Mouse (Mus musculus) left cerebral cortex, postnatal 36 days (tissue): ENCODE data around the gene Ctsk. TPM values are rescaled to one million over a fixed set of nuclear protein-coding genes. Genes with fewer than 3 reads are reported as not detected.
A peak's percentile ranks its signal among the peaks of the same experiment; 100 is the strongest.

ENCODE experiments used
- DNase-seq, 2 experiments: peaks; one replicate each; pipeline ENCODE4 v3.0.0; 2021 to 2022; ENCODE audit warnings: low spot score in 2 of 2, mixed read lengths in 1 of 2
- intact Hi-C: fragments of 180-260 bp; cut with DNase I; formaldehyde crosslinking; loops from one replicate; pipeline ENCODE4 v1.15.1; 2025
- total RNA-seq, 2 experiments: library from RNA; stranded (reverse); gene quantifications; 2 replicates each; pipeline ENCODE4 v1.2.3; 2021

The Ctsk gene
- total RNA-seq: 1 to 10 TPM; 4.8 to 6.9 TPM

DNA sequence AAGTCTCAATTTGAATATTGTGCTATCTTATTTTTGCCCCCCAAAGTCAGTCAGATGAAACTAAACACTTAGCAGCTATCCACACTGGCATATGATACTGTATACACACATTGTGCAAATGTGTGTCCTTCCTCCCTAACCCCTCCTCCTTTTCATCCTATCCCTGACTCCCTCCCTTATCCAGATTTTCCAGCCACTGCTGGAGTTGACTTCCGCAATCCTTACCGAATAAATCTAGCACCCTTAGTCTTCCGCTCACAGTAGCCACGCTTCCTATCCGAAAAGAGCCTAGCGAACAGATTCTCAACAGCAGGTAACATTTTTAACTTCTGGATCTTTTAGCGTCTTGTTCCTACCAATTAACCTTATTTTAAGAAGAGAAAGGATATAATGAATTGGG, at the start of gene Ctsk:
TSS of gene Ctsk (plus strand) at position 233 of the 400 bp plus-strand sequence.
- intact Hi-C loops: no loop called here
- DNase-seq: no peak

DNA sequence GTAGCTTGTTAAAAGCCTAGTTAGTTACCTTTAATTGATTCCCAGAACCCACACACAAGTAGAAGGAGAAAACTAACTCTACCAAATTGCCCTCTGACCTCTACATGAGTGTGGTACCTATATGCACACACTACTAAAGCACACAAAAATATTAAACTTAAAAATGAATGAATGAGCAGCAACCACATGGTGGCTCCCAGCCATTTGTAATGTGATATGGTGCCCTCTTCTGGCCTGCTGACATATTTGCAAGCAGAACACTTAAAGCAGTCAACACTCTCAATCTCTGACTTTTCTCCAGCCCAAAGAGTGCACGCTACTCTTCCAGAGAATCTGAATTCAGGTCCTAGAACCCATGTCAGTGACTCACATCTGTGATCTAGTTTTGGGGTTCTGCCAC, 48.6 kb upstream of the Ctsk start:
- no peak for DNase-seq
- intact Hi-C loops: loop anchor here (5.0 kb wide), 1 partner anchor 103 kb away; no protein-coding TSS in a partner anchor

- no peak for DNase-seq
- intact Hi-C loops: loop anchor here (5.0 kb wide), 1 partner anchor 104 kb away; no protein-coding TSS in a partner anchor
Measured at GRCm38 (mm10) chr3:95450915-95451314, 48.1 kb upstream of the Ctsk start.

GRCm38 (mm10) chr3:95456367-95456766, 42.7 kb upstream of the Ctsk start:
- intact Hi-C loops: no loop called here
- DNase-seq: no peak

- DNase-seq: no peak
- intact Hi-C loops: no loop called here
Measured at GRCm38 (mm10) chr3:95457758-95458157, 41.3 kb upstream of the Ctsk start.

- intact Hi-C loops: no loop called here
- DNase-seq: no peak
Measured at GRCm38 (mm10) chr3:95459381-95459780, 39.7 kb upstream of the Ctsk start.

GRCm38 (mm10) chr3:95463852-95464251, 35.2 kb upstream of the Ctsk start:
- DNase-seq: no peak
- intact Hi-C loops: no loop called here

- DNase-seq: no peak
- intact Hi-C loops: no loop called here
Measured at GRCm38 (mm10) chr3:95478966-95479365, 20.1 kb upstream of the Ctsk start.

GRCm38 (mm10) chr3:95486421-95486820, 12.6 kb upstream of the Ctsk start:
- intact Hi-C loops: no loop called here
- DNase-seq: no peak

- no peak for DNase-seq
- intact Hi-C loops: no loop called here
Measured at GRCm38 (mm10) chr3:95488679-95489078, 10.4 kb upstream of the Ctsk start.

DNA sequence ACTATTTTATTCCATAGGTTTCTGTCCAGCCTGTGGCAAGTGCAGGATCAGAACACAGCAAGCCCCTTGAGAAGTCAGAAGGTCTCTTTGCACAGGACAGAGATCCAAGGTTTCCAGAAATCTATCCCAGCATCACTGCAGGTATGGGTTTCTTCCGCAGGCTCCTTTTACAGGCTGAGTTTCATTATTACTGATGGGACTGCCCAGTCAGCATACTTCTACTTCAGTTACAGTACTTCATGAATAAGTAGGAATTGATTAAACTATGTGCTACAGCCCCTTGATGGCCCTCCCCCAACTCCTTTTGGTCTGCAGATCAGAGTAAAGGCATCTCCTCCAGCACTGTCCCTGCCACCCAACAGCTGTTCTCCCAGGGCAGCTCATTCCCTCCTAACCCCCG, 8.8 kb upstream of the Ctsk start:
- intact Hi-C loops: no loop called here
- no peak for DNase-seq

DNA sequence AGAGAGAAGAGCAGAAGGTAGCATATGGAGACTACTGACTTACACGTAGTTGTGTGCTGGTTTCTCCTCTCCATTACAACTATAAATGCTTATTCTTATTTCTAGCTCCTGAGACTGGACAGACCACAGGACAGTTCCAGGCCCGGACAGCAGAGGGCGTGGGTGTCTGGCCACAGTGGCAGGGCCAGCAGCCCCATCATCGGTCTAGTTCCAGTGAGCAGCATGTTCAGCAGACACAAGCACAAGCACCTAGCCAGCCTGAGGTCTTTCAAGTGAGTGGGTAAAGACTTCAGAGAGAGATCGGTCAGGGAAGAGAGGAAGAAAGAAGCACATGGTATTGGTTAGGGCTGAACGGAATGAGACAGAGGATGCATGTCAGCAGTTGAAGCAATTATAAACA, 4.7 kb upstream of the Ctsk start:
- DNase-seq: peak; percentile 32 to 53
- intact Hi-C loops: no loop called here

DNA sequence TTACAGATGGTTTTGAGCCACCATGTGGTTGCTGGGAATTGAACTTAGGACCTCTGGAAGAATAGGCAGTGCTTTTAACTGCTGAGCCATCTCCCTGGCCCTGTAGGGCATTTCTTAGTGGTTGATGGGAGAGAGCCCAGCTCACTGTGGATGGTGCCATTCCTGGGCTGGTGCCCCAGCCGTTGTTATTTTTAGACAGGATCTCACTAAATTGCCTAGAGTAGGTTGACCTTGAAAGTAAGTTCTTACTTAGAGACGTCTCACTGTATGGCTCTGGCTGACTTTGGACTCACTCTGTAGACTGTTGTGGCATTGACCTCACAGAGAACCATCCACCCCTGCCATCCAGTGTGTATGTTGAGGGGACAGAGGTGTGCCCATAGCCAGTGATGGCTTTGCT, 827 bp upstream of the Ctsk start:
- intact Hi-C loops: no loop called here
- no peak for DNase-seq

- peak; percentile 27 to 40 for DNase-seq
- intact Hi-C loops: no loop called here
Measured at GRCm38 (mm10) chr3:95499496-95500140, 562 bp downstream of the Ctsk start.

GRCm38 (mm10) chr3:95502312-95502711, 3.3 kb downstream of the Ctsk start:
- intact Hi-C loops: no loop called here
- DNase-seq: no peak

DNA sequence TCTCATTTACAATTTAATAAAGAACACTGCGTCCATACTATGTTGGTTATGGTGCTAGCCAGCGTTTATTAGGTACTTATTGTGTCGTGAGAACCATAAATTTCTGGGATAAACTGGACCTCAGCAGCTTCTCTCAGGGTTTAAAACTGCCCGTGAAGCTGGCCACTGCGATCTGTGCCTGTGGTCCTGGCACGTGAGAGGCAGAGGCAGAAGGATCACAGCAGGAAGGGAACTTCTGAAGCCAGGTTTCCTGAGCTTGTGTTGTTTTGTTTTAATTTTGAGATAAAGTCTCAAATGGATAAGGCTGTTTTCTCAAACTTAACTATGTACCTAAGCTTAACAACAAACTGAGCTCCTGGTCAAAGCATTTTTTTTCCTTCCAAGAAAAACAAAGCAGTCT, 10.3 kb downstream of the Ctsk start:
- intact Hi-C loops: no loop called here
- DNase-seq: no peak

DNA sequence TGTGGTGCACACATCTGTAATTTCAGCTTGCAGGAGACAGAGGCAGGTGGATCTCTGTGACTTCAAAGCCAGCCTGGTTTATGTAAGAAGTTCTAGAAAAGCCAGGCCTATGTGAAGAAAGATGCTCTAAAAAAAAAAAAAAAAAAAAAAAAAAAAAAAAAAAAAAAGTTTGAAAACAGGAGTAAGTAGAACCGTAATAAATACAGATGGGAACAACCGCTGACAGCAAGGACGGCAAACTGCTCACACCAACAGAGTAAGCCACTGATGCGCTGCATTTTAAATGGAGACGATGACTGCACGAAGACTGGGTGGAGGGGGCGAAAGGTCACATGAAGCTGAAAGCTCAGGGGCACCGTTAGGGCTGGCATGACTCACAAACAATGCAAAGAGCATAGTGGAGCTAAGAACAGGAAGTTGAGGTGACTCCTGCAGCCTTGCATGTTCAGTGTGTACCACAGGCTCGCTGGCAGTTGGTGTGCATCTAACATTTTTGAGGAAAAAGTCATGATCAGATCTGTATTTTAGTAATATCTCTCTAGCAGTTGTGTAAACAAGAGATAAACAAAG, 12.6 kb downstream of the Ctsk start:
- intact Hi-C loops: loop anchor here (10.0 kb wide), 1 partner anchor 253 kb away; the partner anchor contains the start of gene Tars2
- DNase-seq: no peak

- no peak for DNase-seq
- intact Hi-C loops: loop anchor here (1.0 to 10.0 kb wide), 2 partner anchors 72 to 248 kb away; partner anchors contain the start of genes Golph3l and Tars2
Measured at GRCm38 (mm10) chr3:95516614-95517041, 17.6 kb downstream of the Ctsk start.

DNA sequence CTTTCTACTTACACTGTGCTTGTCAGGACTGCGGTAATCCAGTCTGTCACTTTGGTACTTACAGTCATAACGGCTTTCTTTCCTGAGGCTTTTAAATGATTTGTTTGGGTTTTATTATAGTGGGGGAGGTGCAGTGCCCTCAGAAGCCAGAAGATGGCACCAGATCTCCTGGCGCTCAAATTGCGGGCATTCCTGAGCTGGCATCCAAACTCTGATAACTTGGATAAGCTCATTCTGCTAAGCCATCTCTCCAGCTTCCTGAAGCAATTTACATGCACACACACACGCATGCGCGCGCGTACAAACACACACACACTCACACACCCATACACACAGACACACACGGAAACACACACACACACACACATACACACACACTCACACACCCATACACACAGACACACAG, 18.4 kb downstream of the Ctsk start:
- intact Hi-C loops: loop anchor here (1.0 to 10.0 kb wide), 2 partner anchors 71 to 247 kb away; partner anchors contain the start of genes Golph3l and Tars2
- peak; percentile 46 to 69 for DNase-seq

DNA sequence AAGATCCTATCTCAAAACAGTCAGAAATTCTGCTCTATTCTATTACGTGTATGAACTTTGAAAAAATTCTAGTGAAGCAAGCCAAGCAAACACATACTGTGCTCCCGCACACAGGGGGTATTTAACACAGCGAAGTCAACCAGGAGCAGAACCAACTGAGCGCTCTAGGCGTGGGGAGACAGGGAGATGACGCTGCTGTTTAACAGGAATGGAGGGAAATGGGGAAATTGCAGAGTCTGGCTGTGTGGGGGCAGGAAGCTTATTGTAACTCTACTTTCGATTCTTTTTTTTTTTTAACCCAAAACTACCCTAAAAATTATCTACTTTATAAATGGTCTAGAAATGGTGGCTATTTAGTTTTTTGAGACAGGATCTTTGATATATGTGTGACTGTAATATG, 19.8 kb downstream of the Ctsk start:
- intact Hi-C loops: loop anchor here (10.0 kb wide), 1 partner anchor 246 kb away; the partner anchor contains the start of gene Tars2
- no peak for DNase-seq

- DNase-seq: no peak
- intact Hi-C loops: loop anchor here (10.0 kb wide), 1 partner anchor 245 kb away; the partner anchor contains the start of gene Tars2
Measured at GRCm38 (mm10) chr3:95519315-95519714, 20.3 kb downstream of the Ctsk start.
